Mouse (Mus musculus): ENCODE data around the gene Itgb6.
A peak's percentile ranks its signal among the peaks of the same experiment; 100 is the strongest.

The Itgb6 gene

DNA sequence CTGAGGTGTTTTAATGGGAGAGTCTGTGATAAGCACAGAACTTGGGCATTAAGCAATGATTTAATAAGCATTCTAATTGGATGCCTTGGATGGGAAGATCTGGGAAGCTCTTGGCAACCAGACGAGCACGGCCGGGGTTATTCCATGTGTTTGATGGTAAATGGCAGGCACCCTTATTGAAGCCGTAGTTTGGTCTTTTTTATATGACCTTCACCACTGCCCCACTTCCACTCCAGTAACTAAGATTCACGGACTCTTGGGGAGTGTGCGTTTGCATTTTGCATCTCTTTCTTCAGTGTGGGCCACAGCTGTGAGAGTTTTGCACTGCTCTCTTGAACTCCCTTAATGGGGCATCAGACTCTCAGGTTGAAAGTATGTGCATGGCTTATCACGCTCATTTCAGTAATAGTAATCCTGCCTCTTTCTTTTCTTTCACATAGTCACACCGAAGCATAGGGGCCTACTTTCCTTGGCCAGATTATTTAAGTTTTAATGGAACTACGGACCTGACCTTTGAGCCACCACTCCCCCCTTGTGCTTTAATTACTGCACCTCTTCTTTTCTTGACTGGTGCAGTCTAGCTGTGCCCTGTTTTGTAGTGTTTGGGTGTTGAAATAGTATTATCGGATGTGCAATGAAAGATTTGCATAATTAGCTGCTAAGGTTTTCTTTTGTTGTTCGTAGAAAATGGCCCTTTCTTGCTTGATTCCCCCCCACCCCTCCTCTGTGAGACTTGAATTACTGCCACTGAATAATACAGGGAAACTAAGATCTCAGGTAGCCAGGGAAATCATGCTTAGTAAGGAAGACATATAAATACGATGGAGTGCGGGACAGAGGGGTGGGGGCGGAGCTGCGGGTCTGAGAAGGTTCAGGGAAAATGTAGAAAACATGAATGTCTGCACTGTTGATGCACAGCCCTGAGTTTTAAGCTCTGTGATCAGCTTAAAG, 109.3 kb downstream of the Itgb6 start:
- no peak for DNase-seq

- DNase-seq, result no peak
Observed at GRCm38 (mm10) chr2:60611622-60612021, 110.8 kb downstream of the Itgb6 start.

- no peak for DNase-seq
Observed at GRCm38 (mm10) chr2:60609436-60610199, 112.8 kb downstream of the Itgb6 start.

GRCm38 (mm10) chr2:60607980-60608379, 114.5 kb downstream of the Itgb6 start:
- DNase-seq, result peak; percentile 18

DNA sequence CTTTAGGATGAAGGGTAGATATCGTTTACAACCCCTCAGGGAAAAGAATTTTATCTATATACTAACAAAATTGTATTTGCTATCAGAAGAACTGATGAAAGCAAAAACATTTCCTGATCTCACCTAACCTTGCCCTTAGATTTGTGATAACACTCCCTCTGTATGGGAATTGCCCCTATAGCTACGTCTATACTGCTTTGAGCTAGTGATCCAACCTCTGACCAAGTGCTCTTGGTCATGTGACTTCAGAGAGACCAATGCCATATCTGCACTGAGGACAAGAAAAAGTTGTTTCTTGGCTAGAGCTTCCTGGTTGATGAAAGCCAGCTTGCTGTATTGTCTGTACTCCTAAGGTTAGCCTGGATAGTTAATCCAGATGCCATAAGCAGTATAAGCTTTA, 121.1 kb downstream of the Itgb6 start:
- DNase-seq, result no peak

DNA sequence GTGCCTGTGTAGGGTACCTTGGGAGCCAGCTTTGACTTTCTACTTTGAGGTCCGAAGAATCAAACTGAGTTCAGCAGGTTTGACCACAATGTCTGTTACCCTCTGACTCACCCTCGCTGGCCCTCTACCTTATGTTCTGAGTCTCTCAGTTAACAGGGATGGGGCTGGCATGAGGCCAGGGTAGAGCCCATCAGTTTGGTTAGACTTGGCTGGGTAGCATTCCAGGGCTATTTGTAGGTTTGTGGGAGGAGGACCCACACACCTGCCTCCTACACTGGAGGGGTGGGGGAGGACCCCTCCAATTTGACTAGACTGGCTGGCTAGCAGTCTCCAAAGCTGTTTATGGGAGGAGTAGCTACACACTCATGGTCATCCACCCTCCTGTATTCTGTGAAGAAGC, 121.6 kb downstream of the Itgb6 start:
- DNase-seq, result no peak

- DNase-seq, result no peak
Observed at GRCm38 (mm10) chr2:60583416-60583815, 139.0 kb downstream of the Itgb6 start.

DNA sequence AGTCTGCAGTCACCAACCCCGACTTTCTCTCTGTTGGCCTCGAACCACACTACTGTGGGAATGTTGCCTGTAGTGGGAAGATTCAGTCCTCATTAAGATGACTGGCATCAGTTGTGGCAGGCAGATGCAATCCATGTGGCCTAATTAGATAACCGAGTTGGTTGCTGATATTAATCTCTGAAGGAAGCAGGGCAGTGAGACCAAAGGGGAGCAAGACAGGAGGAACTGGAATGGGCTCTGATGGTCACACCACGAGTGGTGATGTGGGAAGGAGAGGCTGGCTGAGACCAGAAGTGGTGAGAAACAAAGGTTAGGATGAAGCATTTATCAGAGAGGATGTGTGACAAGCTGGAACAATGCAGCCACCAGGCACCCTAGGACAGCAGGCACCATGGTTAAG, 167.9 kb downstream of the Itgb6 start:
- no peak for DNase-seq

GRCm38 (mm10) chr2:60552902-60553682, 169.4 kb downstream of the Itgb6 start, which contains the start of gene Pla2r1:
Gene Pla2r1, minus strand, starts transcription at chr2:60553308.
- DNase-seq, result peak; percentile 22

- DNase-seq, result no peak
Observed at GRCm38 (mm10) chr2:60552177-60552901, 170.1 kb downstream of the Itgb6 start.

DNA sequence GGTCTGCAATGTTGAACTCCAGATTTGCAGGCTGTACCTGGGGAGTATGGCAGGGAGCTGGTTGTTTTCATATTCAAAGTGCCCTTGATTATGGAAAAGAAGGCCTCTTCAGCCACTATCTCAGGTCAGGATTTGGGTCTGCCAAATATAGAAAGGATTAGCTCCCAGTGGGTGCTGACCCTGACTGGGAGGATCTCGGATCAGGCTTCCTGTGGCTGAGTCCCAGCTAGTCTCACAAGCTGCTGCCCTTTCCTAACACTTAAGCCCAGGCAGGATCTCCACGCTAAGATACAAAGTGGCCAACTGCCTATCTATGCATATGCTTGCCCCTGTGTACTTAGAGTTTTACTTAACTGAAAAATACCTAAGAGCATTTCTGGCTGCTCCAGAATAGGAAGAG, 170.8 kb downstream of the Itgb6 start:
- DNase-seq, result no peak

- DNase-seq, result no peak
Observed at GRCm38 (mm10) chr2:60550521-60550920, 171.9 kb downstream of the Itgb6 start.

GRCm38 (mm10) chr2:60549851-60550250, 172.6 kb downstream of the Itgb6 start:
- no peak for DNase-seq

Measured in thymus, postnatal 25 days (tissue).